In genomic region chr6:123005591-123005990, GRCm38 (mm10) we compare ENCODE assay signal across 15 mouse cellular contexts. TPM values are rescaled to one million over a fixed set of nuclear protein-coding genes. Genes with fewer than 3 reads are reported as not detected.
DNase-seq lines count a peak whose midpoint lies in the region; ATAC-seq and TF ChIP-seq lines count a peak whose summit lies in the region.
"Had no signal": no experiment of that assay in that cellular context is flagged by ENCODE, and none has a peak within 500 bp of the region (broad histone marks: within the 10 kb centered on the region; RNA-seq: fewer than 3 reads in every experiment).

No protein-coding gene starts in this region.

- no peak for TF ChIP-seq POLR2A in MEL (IDR thresholded peaks at IDR 0.05; ENCODE audit: control insufficient read depth in 1 of 2, insufficient read depth in 1 of 2, low read depth in 1 of 2, low read length in 2 of 2, poor library complexity in 1 of 2)

- H3K9ac ChIP-seq in heart, embryonic 12.5 days = no peak overlapping the region
- no peak overlapping the region for H3K9ac ChIP-seq in liver, embryonic 14.5 days (replicated peaks)
- H3K9ac ChIP-seq in liver, embryonic 12.5 days = no peak overlapping the region
- no peak overlapping the region for H3K9ac ChIP-seq in MEL (ENCODE audit: control insufficient read depth, low read depth, low read length, poor library complexity, severe bottlenecking)
- no peak overlapping the region for H3K9ac ChIP-seq in forebrain, embryonic 11.5 days (ENCODE audit: low read length)
- H3K9ac ChIP-seq: forebrain, postnatal 0 days; heart, embryonic 15.5 days; lung, embryonic 15.5 days had no signal

- peak; percentile 13 to 19 for DNase-seq in heart, postnatal 36 days
- no peak for DNase-seq in liver, embryonic 14.5 days (ENCODE audit: low read depth in 3 of 3, low spot score in 3 of 3)
- DNase-seq in MEL (ENCODE audit: low read depth, low spot score) = peak; percentile 4
- DNase-seq in retina, postnatal 1 day = no peak
- no peak for DNase-seq in forebrain, embryonic 11.5 days (ENCODE audit: low spot score)
- DNase-seq: forebrain, postnatal 0 days; thymus, postnatal 36 days had no signal

- TF ChIP-seq EP300 in liver, embryonic 14.5 days (IDR thresholded peaks at IDR 0.05; ENCODE audit: low read depth) = no peak
- TF ChIP-seq EP300 in MEL (IDR thresholded peaks at IDR 0.05; ENCODE audit: low read depth in 1 of 2, low read length in 2 of 2) = no peak

- no peaks in the 10 kb centered on the region for H3K4me1 ChIP-seq in heart, embryonic 12.5 days (replicated peaks)
- H3K4me1 ChIP-seq in liver, embryonic 14.5 days (replicated peaks; ENCODE audit: control insufficient read depth in 2 of 2, insufficient read depth in 2 of 2, low read length in 1 of 2) = no peaks in the 10 kb centered on the region
- no peaks in the 10 kb centered on the region for H3K4me1 ChIP-seq in liver, embryonic 12.5 days
- no peaks in the 10 kb centered on the region for H3K4me1 ChIP-seq in MEL (ENCODE audit: control insufficient read depth in 1 of 2, insufficient read depth in 2 of 2, low read length in 2 of 2)
- no peaks in the 10 kb centered on the region for H3K4me1 ChIP-seq in forebrain, embryonic 11.5 days (replicated peaks; ENCODE audit: control insufficient read depth, insufficient read depth, low read length)
- H3K4me1 ChIP-seq: embryonic facial prominence, embryonic 10.5 days; heart, embryonic 15.5 days; lung, embryonic 15.5 days had no signal

- TF ChIP-seq CTCF in liver, embryonic 14.5 days (IDR thresholded peaks at IDR 0.05; ENCODE audit: low read depth) = peak; percentile 38; the same call in 1 of the 2 replicates
- peak in 2 of 3 experiments; percentile 26 to 32; a peak in 2 of 6 replicates for TF ChIP-seq CTCF in MEL (IDR thresholded peaks at IDR 0.05 in 2 of 3, conservative IDR thresholded peaks at IDR 0.05 in 1 of 3; ENCODE audit: control insufficient read depth in 1 of 3, insufficient read depth in 1 of 3, low read depth in 2 of 3, low read length in 3 of 3, poor library complexity in 1 of 3, severe bottlenecking in 1 of 3)

- WGBS in heart, embryonic 12.5 days = 27% methylated on average over 1 of the region's 1 CpGs
- 35% methylated on average over 1 of the region's 1 CpGs for WGBS in liver, embryonic 14.5 days (ENCODE audit: insufficient replicate concordance)
- 30% methylated on average over 1 of the region's 1 CpGs for WGBS in liver, embryonic 12.5 days (ENCODE audit: insufficient replicate concordance)
- 65% methylated on average over 1 of the region's 1 CpGs for WGBS in forebrain, embryonic 11.5 days

- peak; percentile 27 for TF ChIP-seq RAD21 in MEL (IDR thresholded peaks at IDR 0.05; ENCODE audit: low read depth, low read length)

- peaks cover 5% of the 10 kb centered on the region; the same call in 1 of the 2 replicates for H3K9me3 ChIP-seq in heart, embryonic 12.5 days (replicated peaks)
- H3K9me3 ChIP-seq in liver, embryonic 14.5 days (ENCODE audit: control insufficient read depth, low read length) = no peaks in the 10 kb centered on the region
- no peaks in the 10 kb centered on the region for H3K9me3 ChIP-seq in liver, embryonic 12.5 days (replicated peaks)
- H3K9me3 ChIP-seq in MEL (replicated peaks; ENCODE audit: insufficient read depth, low read length) = no peaks in the 10 kb centered on the region
- no peaks in the 10 kb centered on the region for H3K9me3 ChIP-seq in forebrain, embryonic 11.5 days (ENCODE audit: control insufficient read depth, low read length)
- H3K9me3 ChIP-seq: embryonic facial prominence, embryonic 10.5 days; G1E; heart, embryonic 15.5 days; lung, embryonic 15.5 days had no signal

- no peak overlapping the region for H3K4me2 ChIP-seq in heart, embryonic 12.5 days
- no peak overlapping the region for H3K4me2 ChIP-seq in liver, embryonic 14.5 days (ENCODE audit: low read depth)
- no peak overlapping the region for H3K4me2 ChIP-seq in liver, embryonic 12.5 days
- H3K4me2 ChIP-seq in forebrain, embryonic 11.5 days (ENCODE audit: low read depth, low read length, severe bottlenecking) = no peak overlapping the region
- H3K4me2 ChIP-seq: heart, embryonic 15.5 days; lung, embryonic 15.5 days had no signal

- no peaks in the 10 kb centered on the region for H3K79me2 ChIP-seq in MEL (ENCODE audit: control insufficient read depth, insufficient read depth, low read length, poor library complexity)

- no peaks in the 10 kb centered on the region for H3K36me3 ChIP-seq in heart, embryonic 12.5 days
- no peaks in the 10 kb centered on the region for H3K36me3 ChIP-seq in liver, embryonic 14.5 days (replicated peaks; ENCODE audit: control insufficient read depth, insufficient read depth, low read depth)
- no peaks in the 10 kb centered on the region for H3K36me3 ChIP-seq in liver, embryonic 12.5 days
- H3K36me3 ChIP-seq in MEL (ENCODE audit: control insufficient read depth in 1 of 2, insufficient read depth in 2 of 2, low read length in 2 of 2) = no peaks in the 10 kb centered on the region
- H3K36me3 ChIP-seq in forebrain, embryonic 11.5 days (ENCODE audit: control insufficient read depth, insufficient read depth, low read length) = no peaks in the 10 kb centered on the region
- H3K36me3 ChIP-seq: embryonic facial prominence, embryonic 10.5 days; G1E; heart, embryonic 15.5 days; lung, embryonic 15.5 days had no signal

- no peak for ATAC-seq in heart, embryonic 12.5 days (ENCODE audit: insufficient number of reproducible peaks, low FRiP score)
- no peak for ATAC-seq in liver, embryonic 14.5 days (ENCODE audit: insufficient read depth)
- no peak for ATAC-seq in liver, embryonic 12.5 days
- ATAC-seq in megakaryocyte, adult 5-6 weeks (ENCODE audit: poor library complexity, severe bottlenecking) = peak; percentile 87
- no peak for ATAC-seq in forebrain, embryonic 11.5 days (replicated peaks; ENCODE audit: low FRiP score)
- ATAC-seq: forebrain, postnatal 0 days had no signal

- no peak overlapping the region for H3K27ac ChIP-seq in heart, embryonic 12.5 days (ENCODE audit: poor library complexity, severe bottlenecking)
- no peak overlapping the region for H3K27ac ChIP-seq in liver, embryonic 14.5 days
- no peak overlapping the region for H3K27ac ChIP-seq in liver, embryonic 12.5 days
- no peak overlapping the region for H3K27ac ChIP-seq in MEL (ENCODE audit: control insufficient read depth, low read depth, low read length)
- H3K27ac ChIP-seq in forebrain, embryonic 11.5 days (ENCODE audit: low read depth, low read length) = no peak overlapping the region
- H3K27ac ChIP-seq: embryonic facial prominence, embryonic 10.5 days; heart, embryonic 15.5 days; lung, embryonic 15.5 days had no signal

- no peaks in the 10 kb centered on the region for H3K27me3 ChIP-seq in heart, embryonic 12.5 days (replicated peaks)
- no peaks in the 10 kb centered on the region for H3K27me3 ChIP-seq in liver, embryonic 14.5 days (ENCODE audit: control insufficient read depth, insufficient read depth, low read length)
- no peaks in the 10 kb centered on the region for H3K27me3 ChIP-seq in liver, embryonic 12.5 days (replicated peaks)
- H3K27me3 ChIP-seq in MEL (ENCODE audit: control insufficient read depth in 1 of 2, insufficient read depth in 2 of 2, low read length in 2 of 2) = peaks cover 0 to 10% of the 10 kb centered on the region in 2 experiments; a peak in 2 of 4 replicates
- H3K27me3 ChIP-seq in forebrain, embryonic 11.5 days (ENCODE audit: control insufficient read depth, insufficient read depth, low read length) = no peaks in the 10 kb centered on the region
- H3K27me3 ChIP-seq: heart, embryonic 15.5 days; lung, embryonic 15.5 days had no signal

- no peak overlapping the region for H3K4me3 ChIP-seq in heart, embryonic 12.5 days
- no peak overlapping the region for H3K4me3 ChIP-seq in liver, embryonic 14.5 days (ENCODE audit: insufficient read depth in 1 of 2, low read depth in 2 of 2, low read length in 2 of 2)
- no peak overlapping the region for H3K4me3 ChIP-seq in liver, embryonic 12.5 days
- H3K4me3 ChIP-seq in MEL (ENCODE audit: control insufficient read depth in 1 of 2, insufficient read depth in 1 of 2, low read depth in 2 of 2, low read length in 2 of 2) = no peak overlapping the region
- no peak overlapping the region for H3K4me3 ChIP-seq in forebrain, embryonic 11.5 days (ENCODE audit: low read depth, low read length)
- H3K4me3 ChIP-seq: embryonic facial prominence, embryonic 10.5 days; heart, embryonic 15.5 days; lung, embryonic 15.5 days had no signal

- intact Hi-C loops in heart, postnatal 36 days (cut with DNase I) = no loop called here

RNA-seq across cellular contexts. Expression of gene Clec4a4, which starts 15.4 kb away (rescaled TPM):
- not detected for total RNA-seq in heart, postnatal 36 days (2021)
- not detected in 2 replicates for polyA plus RNA-seq in heart, embryonic 12.5 days (2016; fragmentation: Nextera tagmentation; extraction: Ambion mirVana)
- not detected in 2 replicates for polyA plus RNA-seq in liver, embryonic 14.5 days (2012; rRNA removed)
- 0.14 TPM in 1 of 2 replicates, not detected in the other for polyA plus RNA-seq in liver, embryonic 14.5 days (2014; fragmentation: Nextera tagmentation; extraction: Ambion mirVana)
- not detected in 2 replicates for polyA plus RNA-seq in liver, embryonic 12.5 days (2016; fragmentation: Nextera tagmentation; extraction: Ambion mirVana)
- not detected in 2 replicates for total RNA-seq in MEL (2012; rRNA removed)
- not detected for polyA plus RNA-seq in MEL (2012; ENCODE audit: insufficient read depth in 1 of 2, insufficient read length in 2 of 2, low read depth in 1 of 2, low replicate concordance in 2 of 2, missing spikeins in 1 of 2)
- total RNA-seq in megakaryocyte, adult 5-6 weeks (2015) = 1.9 and 2.4 TPM in 2 replicates
- total RNA-seq in megakaryocyte, adult 5-6 weeks (2017) = 0.40 and 0.53 TPM in 2 replicates
- polyA plus RNA-seq in forebrain, embryonic 11.5 days (2014; fragmentation: Nextera tagmentation; extraction: Ambion mirVana) = not detected in 2 replicates
- total RNA-seq: G1E; layer of hippocampus, postnatal 10 days had no signal
- polyA plus RNA-seq: embryonic facial prominence, embryonic 10.5 days; forebrain, postnatal 0 days; G1E; heart, embryonic 15.5 days; lung, embryonic 15.5 days had no signal

RNA-seq across cellular contexts. Expression of gene Clec4b1, which starts 44.2 kb away (rescaled TPM):
- not detected for total RNA-seq in heart, postnatal 36 days (2021)
- not detected in 2 replicates for polyA plus RNA-seq in heart, embryonic 12.5 days (2016; fragmentation: Nextera tagmentation; extraction: Ambion mirVana)
- 0.06 TPM in 2 replicates for polyA plus RNA-seq in liver, embryonic 14.5 days (2012; rRNA removed)
- polyA plus RNA-seq in liver, embryonic 14.5 days (2014; fragmentation: Nextera tagmentation; extraction: Ambion mirVana) = not detected in 2 replicates
- polyA plus RNA-seq in liver, embryonic 12.5 days (2016; fragmentation: Nextera tagmentation; extraction: Ambion mirVana) = not detected in 2 replicates
- not detected in 2 replicates for total RNA-seq in MEL (2012; rRNA removed)
- not detected for polyA plus RNA-seq in MEL (2012; ENCODE audit: insufficient read depth in 1 of 2, insufficient read length in 2 of 2, low read depth in 1 of 2, low replicate concordance in 2 of 2, missing spikeins in 1 of 2)
- 35.7 and 37.7 TPM in 2 replicates for total RNA-seq in megakaryocyte, adult 5-6 weeks (2015)
- 26.7 and 30.1 TPM in 2 replicates for total RNA-seq in megakaryocyte, adult 5-6 weeks (2017)
- not detected in 2 replicates for polyA plus RNA-seq in forebrain, embryonic 11.5 days (2014; fragmentation: Nextera tagmentation; extraction: Ambion mirVana)
- total RNA-seq: forebrain, postnatal 0 days; G1E; layer of hippocampus, postnatal 10 days had no signal
- polyA plus RNA-seq: embryonic facial prominence, embryonic 10.5 days; forebrain, postnatal 0 days; G1E; heart, embryonic 15.5 days; lung, embryonic 15.5 days had no signal

RNA-seq across cellular contexts. Expression of gene Clec4a3, which starts 53.3 kb away (rescaled TPM):
- total RNA-seq in heart, postnatal 36 days (2021) = 1 to 10 TPM; 3.5 to 4.1 TPM
- 0.33 and 0.61 TPM in 2 replicates for polyA plus RNA-seq in heart, embryonic 12.5 days (2016; fragmentation: Nextera tagmentation; extraction: Ambion mirVana)
- polyA plus RNA-seq in liver, embryonic 14.5 days (2012; rRNA removed) = 0.92 and 1.3 TPM in 2 replicates
- 4.8 and 5.1 TPM in 2 replicates for polyA plus RNA-seq in liver, embryonic 14.5 days (2014; fragmentation: Nextera tagmentation; extraction: Ambion mirVana)
- polyA plus RNA-seq in liver, embryonic 12.5 days (2016; fragmentation: Nextera tagmentation; extraction: Ambion mirVana) = 1.2 TPM in 2 replicates
- not detected in 2 replicates for total RNA-seq in MEL (2012; rRNA removed)
- polyA plus RNA-seq in MEL (2012; ENCODE audit: insufficient read depth in 1 of 2, insufficient read length in 2 of 2, low read depth in 1 of 2, low replicate concordance in 2 of 2, missing spikeins in 1 of 2) = not detected
- 175 and 204 TPM in 2 replicates for total RNA-seq in megakaryocyte, adult 5-6 weeks (2015)
- 148 and 150 TPM in 2 replicates for total RNA-seq in megakaryocyte, adult 5-6 weeks (2017)
- 0.37 and 0.39 TPM in 2 replicates for polyA plus RNA-seq in forebrain, embryonic 11.5 days (2014; fragmentation: Nextera tagmentation; extraction: Ambion mirVana)
- total RNA-seq: G1E had no signal
- polyA plus RNA-seq: G1E had no signal

Comparison
In these comparisons a context has a peak if more than half of its experiments do, and no peak if none do; other contexts are left out.
1. DNase-seq: peak in heart, postnatal 36 days (2 of 2) and MEL (single experiment); none in liver, embryonic 14.5 days (0 of 3), retina, postnatal 1 day (single experiment) and forebrain, embryonic 11.5 days (single experiment).